Mouse (Mus musculus): ENCODE results near the gene Dna2. TPM values are rescaled to one million over a fixed set of nuclear protein-coding genes. Genes with fewer than 3 reads are reported as not detected.

Gene Dna2
- total and polyA plus RNA-seq, 2 experiments from 2014 or later, result 3.7 to 6.1 TPM

GRCm38 (mm10) chr10:63019304-63019703, 72.5 kb downstream of the Dna2 start:
- 75% methylated on average over 6 of the region's 6 CpGs for WGBS
- no peak for TF ChIP-seq CTCF (IDR thresholded peaks at IDR 0.05; ENCODE audit: low read depth)
- H3K9ac ChIP-seq (replicated peaks; ENCODE audit: low read length), result no peak overlapping the region
- no peak overlapping the region for H3K4me3 ChIP-seq (ENCODE audit: low read length)
- H3K27ac ChIP-seq, result no peak overlapping the region
- DNase-seq (ENCODE audit: low spot score) (no peak), ATAC-seq (no peak)
- H3K4me1 ChIP-seq (ENCODE audit: insufficient read depth, low read length), result peaks cover 8% of the 10 kb centered on the region; the same call in 1 of the 2 replicates
- H3K4me2 ChIP-seq (ENCODE audit: low read depth, low read length), result no peak overlapping the region
- H3K36me3 ChIP-seq (ENCODE audit: insufficient read depth, low read length), result peaks cover 23% of the 10 kb centered on the region
- no peaks in the 10 kb centered on the region for H3K27me3 ChIP-seq (ENCODE audit: insufficient read depth, low read length)
- H3K9me3 ChIP-seq (ENCODE audit: low read length), result no peaks in the 10 kb centered on the region

- peaks cover 22% of the 10 kb centered on the region; the same call in 1 of the 2 replicates for H3K4me1 ChIP-seq (ENCODE audit: insufficient read depth, low read length)
- H3K9ac ChIP-seq (replicated peaks; ENCODE audit: low read length), result peak overlapping the region; percentile 99; the same call in 1 of the 2 replicates
- H3K36me3 ChIP-seq (ENCODE audit: insufficient read depth, low read length), result peaks cover 9% of the 10 kb centered on the region; the same call in 1 of the 2 replicates
- ATAC-seq, result no peak
- H3K27me3 ChIP-seq (ENCODE audit: insufficient read depth, low read length), result no peaks in the 10 kb centered on the region
- H3K4me3 ChIP-seq (ENCODE audit: low read length), result peak overlapping the region; percentile 98
- peak overlapping the region; percentile 79 for H3K4me2 ChIP-seq (ENCODE audit: low read depth, low read length)
- H3K27ac ChIP-seq, result no peak overlapping the region
- H3K9me3 ChIP-seq (ENCODE audit: low read length), result no peaks in the 10 kb centered on the region
- WGBS, result 29% methylated on average over 4 of the region's 4 CpGs
- TF ChIP-seq CTCF (IDR thresholded peaks at IDR 0.05; ENCODE audit: low read depth), result no peak
- DNase-seq (ENCODE audit: low spot score), result no peak
Observed at GRCm38 (mm10) chr10:63021702-63022101, 74.9 kb downstream of the Dna2 start.

GRCm38 (mm10) chr10:63022541-63023120, 75.8 kb downstream of the Dna2 start:
- peak overlapping the region; percentile 98 for H3K4me3 ChIP-seq (ENCODE audit: low read length)
- H3K4me2 ChIP-seq (ENCODE audit: low read depth, low read length), result peak overlapping the region; percentile 79
- peak overlapping the region; percentile 99 for H3K27ac ChIP-seq
- H3K4me1 ChIP-seq (ENCODE audit: insufficient read depth, low read length), result peaks cover 22% of the 10 kb centered on the region; the same call in 1 of the 2 replicates
- ATAC-seq (no peak), DNase-seq (ENCODE audit: low spot score) (peak; percentile 27)
- H3K36me3 ChIP-seq (ENCODE audit: insufficient read depth, low read length), result 0 out of 2 replicates have a peak, but pooled peaks cover 4% of the 10 kb centered on the region
- no peaks in the 10 kb centered on the region for H3K27me3 ChIP-seq (ENCODE audit: insufficient read depth, low read length)
- 0% methylated on average over 27 of the region's 27 CpGs for WGBS
- no peak for TF ChIP-seq CTCF (IDR thresholded peaks at IDR 0.05; ENCODE audit: low read depth)
- H3K9ac ChIP-seq (replicated peaks; ENCODE audit: low read length), result peak overlapping the region; percentile 99
- H3K9me3 ChIP-seq (ENCODE audit: low read length), result no peaks in the 10 kb centered on the region

- no peak for TF ChIP-seq CTCF (IDR thresholded peaks at IDR 0.05; ENCODE audit: low read depth)
- Histone ChIP-seq H3K4me1 (ENCODE audit: insufficient read depth, low read length) (peaks cover 22% of the 10 kb centered on the region; the same call in 1 of the 2 replicates), H3K27ac (peak overlapping the region; percentile 99), H3K4me2 (ENCODE audit: low read depth, low read length) (peak overlapping the region; percentile 79), H3K9me3 (ENCODE audit: low read length) (no peaks in the 10 kb centered on the region), H3K36me3 (ENCODE audit: insufficient read depth, low read length) (no peaks in the 10 kb centered on the region), H3K27me3 (ENCODE audit: insufficient read depth, low read length) (no peaks in the 10 kb centered on the region), H3K9ac (replicated peaks; ENCODE audit: low read length) (peak overlapping the region; percentile 99), H3K4me3 (ENCODE audit: low read length) (peak overlapping the region; percentile 98)
- ATAC-seq (peak; percentile 17), DNase-seq (ENCODE audit: low spot score) (peak; percentile 81)
- WGBS, result 2% methylated on average over 66 of the region's 68 CpGs
Observed at GRCm38 (mm10) chr10:63023121-63023748, 76.4 kb downstream of the Dna2 start.

Other genes starting within 250 kb of the Dna2 start
- gene Stox1, start 220.9 kb upstream of the Dna2 start, total RNA-seq (2014; rRNA removed), result 3.9 and 5.2 TPM in 2 replicates
- 3.6 and 4.8 TPM in 2 replicates for gene Stox1, start 220.9 kb upstream of the Dna2 start, polyA plus RNA-seq (2015; fragmentation: Nextera tagmentation; extraction: Ambion mirVana)
- 54.9 and 74.7 TPM in 2 replicates for gene Ccar1, start 154.7 kb upstream of the Dna2 start, total RNA-seq (2014; rRNA removed)
- 78.3 and 81.7 TPM in 2 replicates for gene Ccar1, start 154.7 kb upstream of the Dna2 start, polyA plus RNA-seq (2015; fragmentation: Nextera tagmentation; extraction: Ambion mirVana)
- 32.8 and 39.5 TPM in 2 replicates for gene Tet1, start 38.0 kb upstream of the Dna2 start, total RNA-seq (2014; rRNA removed)
- 30.3 and 32.2 TPM in 2 replicates for gene Tet1, start 38.0 kb upstream of the Dna2 start, polyA plus RNA-seq (2015; fragmentation: Nextera tagmentation; extraction: Ambion mirVana)
- gene Slc25a16, start 26.4 kb upstream of the Dna2 start, total RNA-seq (2014; rRNA removed), result 15.7 and 23.1 TPM in 2 replicates
- gene Slc25a16, start 26.4 kb upstream of the Dna2 start, polyA plus RNA-seq (2015; fragmentation: Nextera tagmentation; extraction: Ambion mirVana), result 13.7 and 15.4 TPM in 2 replicates
- gene Rufy2, start 33.2 kb downstream of the Dna2 start, total RNA-seq (2014; rRNA removed), result 25.3 and 25.5 TPM in 2 replicates
- gene Rufy2, start 33.2 kb downstream of the Dna2 start, polyA plus RNA-seq (2015; fragmentation: Nextera tagmentation; extraction: Ambion mirVana), result 57.2 and 61.9 TPM in 2 replicates
- gene Hnrnph3, start 77.2 kb downstream of the Dna2 start, total RNA-seq (2014; rRNA removed), result 5.4 and 9.4 TPM in 2 replicates
- gene Hnrnph3, start 77.2 kb downstream of the Dna2 start, polyA plus RNA-seq (2015; fragmentation: Nextera tagmentation; extraction: Ambion mirVana), result 77.7 and 83.9 TPM in 2 replicates
- gene Pbld2, start 77.3 kb downstream of the Dna2 start, total RNA-seq (2014; rRNA removed), result 0.47 and 1.7 TPM in 2 replicates
- gene Pbld2, start 77.3 kb downstream of the Dna2 start, polyA plus RNA-seq (2015; fragmentation: Nextera tagmentation; extraction: Ambion mirVana), result 0.60 and 1.4 TPM in 2 replicates
- gene Pbld1, start 113.1 kb downstream of the Dna2 start, total RNA-seq (2014; rRNA removed), result 0.22 and 18.2 TPM in 2 replicates
- 0.63 and 0.88 TPM in 2 replicates for gene Pbld1, start 113.1 kb downstream of the Dna2 start, polyA plus RNA-seq (2015; fragmentation: Nextera tagmentation; extraction: Ambion mirVana)
- 10.5 and 13.8 TPM in 2 replicates for gene Atoh7, start 152.6 kb downstream of the Dna2 start, total RNA-seq (2014; rRNA removed)
- 14.7 and 15.4 TPM in 2 replicates for gene Atoh7, start 152.6 kb downstream of the Dna2 start, polyA plus RNA-seq (2015; fragmentation: Nextera tagmentation; extraction: Ambion mirVana)

Data from hindbrain, postnatal 0 days (tissue).